Mouse (Mus musculus) spleen, adult 18-20 months (tissue): ENCODE measurements around the gene Gimap5.

Experiments used
- DNase-seq, 2 experiments: peaks; one replicate each; pipeline ENCODE4 v3.0.0; 2022; ENCODE audit warnings: mixed read lengths in 2 of 2

Gimap5 gene

DNA sequence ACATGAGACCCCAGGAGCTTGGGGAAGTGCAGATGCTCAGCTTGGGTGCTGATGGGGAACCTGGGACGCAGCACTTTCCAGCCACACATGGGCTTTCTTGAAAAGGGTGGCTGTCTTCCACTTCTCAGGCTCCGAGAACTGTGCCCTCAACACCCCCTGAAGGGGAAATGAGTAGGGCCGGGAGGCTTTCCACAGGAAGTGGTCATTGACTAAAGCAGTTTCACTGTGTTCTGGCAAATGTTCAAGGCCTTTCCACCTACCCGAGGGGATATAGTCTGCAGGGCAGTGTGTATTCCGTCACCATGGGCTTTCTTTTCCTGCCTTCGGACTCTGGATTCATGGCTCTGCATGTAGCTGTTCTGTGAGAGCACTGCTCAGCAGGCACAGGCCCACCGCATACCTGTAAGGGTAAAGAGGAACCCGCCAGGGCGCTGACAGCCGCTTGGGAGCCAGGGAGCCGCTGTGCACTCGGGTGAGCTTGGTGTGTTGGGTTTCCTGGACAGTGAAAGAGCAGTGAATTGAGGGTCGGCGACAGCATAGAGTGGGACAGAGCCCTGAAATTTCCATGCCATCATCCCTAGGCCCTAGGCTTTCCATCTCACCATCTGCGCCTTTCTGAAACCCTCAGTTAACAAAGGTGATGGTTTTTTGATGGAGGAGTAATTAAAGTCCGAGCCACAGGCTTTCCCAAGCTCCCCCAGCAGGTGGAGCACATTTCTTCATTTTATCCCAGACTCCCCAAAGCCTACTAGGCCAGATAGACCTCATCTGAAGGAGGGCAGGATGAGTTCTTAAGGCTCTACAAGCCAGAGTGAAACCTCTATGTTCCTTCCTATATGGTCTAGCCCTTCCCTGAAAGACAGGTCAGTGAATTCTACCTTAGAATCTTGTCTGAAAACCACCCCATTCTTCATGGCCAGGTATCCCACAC lies at the start of gene Gimap5:
Gimap5 (plus strand) TSS at position 239 of the 931 bp plus-strand sequence.
- DNase-seq = peak; percentile 71 to 76

GRCm38 (mm10) chr6:48696830-48697554 lies 49.0 kb upstream of the Gimap5 start:
- DNase-seq = peak in 1 of 2 experiments; percentile 1

DNA sequence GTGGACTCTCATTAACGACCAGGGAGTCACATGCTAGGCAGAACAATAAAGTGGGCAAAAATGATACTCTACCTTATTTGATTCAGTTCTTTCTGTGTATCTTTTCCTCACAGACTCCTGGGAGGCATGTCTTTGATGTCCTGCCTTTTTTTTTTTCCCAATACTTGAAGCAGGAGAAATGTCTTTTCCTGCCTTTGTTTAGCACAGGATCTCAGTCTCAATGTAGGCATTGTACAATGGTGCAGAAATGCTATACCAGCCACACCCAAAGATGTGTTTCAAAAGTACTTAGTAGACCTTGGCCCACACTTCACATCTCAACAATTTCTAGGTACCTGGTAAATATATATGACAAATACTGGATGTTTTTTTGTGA lies 48.5 kb upstream of the Gimap5 start:
- peak in 1 of 2 experiments; percentile 4 for DNase-seq

DNA sequence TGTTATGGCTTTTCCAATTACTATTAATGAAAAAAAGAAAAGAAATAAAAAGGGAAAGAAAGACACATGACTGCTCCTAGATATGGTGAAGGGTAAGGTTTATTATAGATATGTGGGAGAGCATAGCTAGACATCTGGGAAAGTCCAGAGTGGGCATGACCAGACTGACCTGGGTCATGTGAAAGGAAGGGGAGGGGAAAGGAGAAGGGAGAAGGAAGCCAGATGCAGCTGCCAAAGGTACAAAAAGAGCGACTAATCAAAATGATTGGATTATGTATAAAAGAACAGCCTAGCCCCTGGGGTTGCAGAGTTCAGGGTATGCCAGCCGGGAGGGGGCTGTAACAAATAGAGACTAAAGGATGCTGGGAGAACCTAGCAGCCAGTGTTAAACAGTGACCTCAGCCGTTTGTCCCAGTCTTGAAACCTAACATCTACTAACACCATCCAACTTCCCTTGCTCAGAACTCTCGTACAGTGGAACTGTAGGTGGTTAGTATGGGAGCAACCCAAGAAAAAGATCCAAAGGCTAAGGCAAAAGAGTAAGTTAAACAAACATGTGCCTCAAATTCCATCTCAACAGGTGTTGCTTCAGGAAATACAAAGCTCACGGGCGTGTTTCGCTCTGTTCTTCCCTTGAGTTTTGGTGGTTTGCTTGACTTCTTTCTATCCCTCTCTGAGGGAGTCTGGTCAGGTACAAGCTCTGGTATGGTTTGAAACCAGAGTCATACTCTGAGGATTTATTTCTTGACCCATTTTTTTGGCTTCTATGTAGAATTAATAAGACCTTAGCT lies 47.7 kb upstream of the Gimap5 start:
- no peak for DNase-seq

DNA sequence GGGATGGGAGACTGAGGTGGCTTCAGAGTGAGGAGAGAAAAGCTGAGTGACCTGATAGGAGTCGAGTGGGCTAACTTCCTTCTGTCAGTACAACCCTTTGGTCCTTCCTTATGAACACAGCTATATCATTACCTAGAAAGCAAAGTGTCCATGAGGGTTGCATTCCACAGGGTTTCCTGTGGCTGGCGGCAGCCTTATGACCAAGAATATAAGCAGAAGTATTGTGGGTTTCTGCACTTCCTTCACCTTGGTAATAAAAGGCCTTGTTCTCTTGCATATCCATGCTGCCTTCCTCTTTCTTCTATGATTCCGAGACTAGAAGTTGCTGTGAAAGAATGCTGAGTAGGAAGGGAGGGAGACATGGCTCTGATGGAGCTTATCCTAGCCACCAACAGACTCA lies 47.1 kb upstream of the Gimap5 start:
- DNase-seq = no peak

GRCm38 (mm10) chr6:48700251-48701075 lies 45.5 kb upstream of the Gimap5 start:
- no peak for DNase-seq

- DNase-seq = no peak
Observed at GRCm38 (mm10) chr6:48702146-48702545, 43.9 kb upstream of the Gimap5 start.

DNA sequence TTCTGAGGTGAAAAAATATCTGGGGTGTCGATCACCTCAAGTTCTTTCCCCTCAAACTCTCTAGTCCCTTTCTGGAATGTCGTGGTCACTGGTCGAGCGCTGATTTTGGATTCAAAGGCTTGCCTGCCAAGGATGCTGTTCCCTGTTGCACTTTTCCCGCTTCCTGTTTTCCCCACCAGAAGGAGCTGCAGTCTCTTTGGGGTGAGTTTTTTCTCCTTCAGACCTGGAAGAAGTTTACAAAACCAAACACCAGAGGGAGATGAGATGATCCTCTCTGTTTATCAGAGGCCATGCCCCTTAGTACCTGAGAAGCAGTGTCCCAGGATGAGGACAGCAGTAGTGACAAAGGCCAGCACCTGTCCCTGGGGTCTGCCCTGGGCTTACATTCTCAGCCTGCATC lies 43.4 kb upstream of the Gimap5 start:
- no peak for DNase-seq

DNA sequence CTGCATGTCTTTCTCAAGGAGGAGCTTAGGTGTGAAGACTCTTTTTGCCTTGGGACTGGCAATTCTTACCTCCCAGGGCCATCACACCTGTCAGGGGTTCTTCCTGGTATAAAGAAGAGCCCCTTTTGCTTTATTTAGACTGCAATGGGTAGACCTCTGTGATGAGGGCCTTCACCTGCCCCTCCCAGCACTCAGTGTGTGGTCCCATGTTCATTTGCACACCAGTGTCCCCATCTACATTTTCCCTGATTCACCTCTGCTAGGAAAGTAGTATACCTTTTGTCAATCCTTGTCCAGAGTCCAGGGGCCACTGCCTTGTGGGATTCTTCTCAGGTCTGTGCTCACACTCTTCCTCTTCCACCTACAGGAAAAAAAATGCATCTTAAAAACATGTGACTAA lies 41.9 kb upstream of the Gimap5 start:
- DNase-seq = peak in 1 of 2 experiments; percentile 5

DNA sequence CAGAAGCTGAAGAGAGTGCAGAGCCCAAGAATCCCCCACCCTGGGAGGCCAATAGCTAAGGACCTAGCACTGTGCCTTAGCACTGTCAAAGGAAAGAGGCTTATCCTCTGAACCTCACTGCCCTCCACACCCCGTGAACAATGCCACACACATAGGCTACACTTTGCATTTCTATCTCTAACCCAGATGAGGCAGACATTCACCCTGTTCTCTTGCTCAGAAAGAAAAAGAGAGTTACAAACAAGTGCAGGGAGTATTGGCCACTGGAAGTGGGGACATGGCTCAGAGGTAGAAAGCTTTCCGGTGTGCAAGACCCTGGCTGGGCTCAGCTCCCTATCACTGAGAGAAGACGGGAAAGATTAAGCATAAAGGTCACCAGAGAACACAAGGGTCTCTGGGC lies 39.9 kb upstream of the Gimap5 start:
- no peak for DNase-seq

GRCm38 (mm10) chr6:48718455-48718854 lies 27.5 kb upstream of the Gimap5 start, which contains the start of the genes Gm28053 and Gimap7:
Gene Gm28053 (plus strand): TSS chr6:48718607.
Gene Gimap7 (plus strand): TSS chr6:48718621.
- DNase-seq = peak; percentile 59 to 66

- no peak for DNase-seq
Observed at GRCm38 (mm10) chr6:48720326-48720725, 25.7 kb upstream of the Gimap5 start.

GRCm38 (mm10) chr6:48723468-48723867 lies 22.5 kb upstream of the Gimap5 start:
- no peak for DNase-seq

DNA sequence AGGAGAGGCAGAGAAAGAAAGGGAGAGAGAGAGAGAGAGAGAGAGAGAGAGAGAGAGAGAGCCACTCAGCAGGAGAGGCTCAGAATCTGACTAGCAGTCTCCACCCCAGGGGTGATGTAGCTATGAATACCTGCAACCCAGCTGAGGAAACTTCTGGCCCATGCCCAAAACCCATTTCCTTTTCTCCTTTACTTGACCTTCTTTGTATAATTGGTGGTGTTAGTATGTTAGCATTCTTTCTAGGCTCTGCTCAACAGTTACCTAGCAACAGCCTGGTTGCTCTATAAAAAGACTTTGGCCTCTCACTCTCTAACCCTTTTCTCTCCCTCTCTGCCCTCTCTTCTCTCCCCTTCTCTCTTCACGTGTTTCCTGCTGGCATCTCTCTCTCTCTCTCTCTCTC lies 20.5 kb upstream of the Gimap5 start:
- peak in 1 of 2 experiments; percentile 60 for DNase-seq

- no peak for DNase-seq
Observed at GRCm38 (mm10) chr6:48727761-48728160, 18.2 kb upstream of the Gimap5 start.

GRCm38 (mm10) chr6:48732864-48733304 lies 13.1 kb upstream of the Gimap5 start:
- DNase-seq = peak; percentile 55 to 69

GRCm38 (mm10) chr6:48733660-48734059 lies 12.3 kb upstream of the Gimap5 start:
- DNase-seq = no peak

DNA sequence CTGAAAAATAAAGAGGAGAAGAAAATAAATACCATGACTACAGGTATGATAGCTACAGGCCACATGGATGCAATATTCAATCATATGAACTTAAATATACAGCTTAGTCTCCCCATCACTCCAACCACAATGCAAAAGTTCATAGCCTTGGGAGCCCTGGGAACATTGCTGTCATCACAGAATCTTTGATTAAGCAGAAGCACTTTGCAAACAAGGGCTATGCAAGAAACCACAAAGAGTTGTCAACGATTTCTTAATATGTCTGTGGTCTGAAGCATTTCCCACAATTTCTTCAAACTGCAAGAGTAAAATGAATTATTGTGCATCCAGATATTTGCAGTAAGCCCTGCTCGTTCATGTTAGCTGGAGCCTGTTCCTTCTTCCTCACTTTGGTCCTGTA lies 8.9 kb upstream of the Gimap5 start:
- DNase-seq = no peak

GRCm38 (mm10) chr6:48737688-48738087 lies 8.3 kb upstream of the Gimap5 start:
- DNase-seq = no peak

- peak; percentile 76 for DNase-seq
Observed at GRCm38 (mm10) chr6:48738961-48739779, 6.8 kb upstream of the Gimap5 start, which contains the start of gene Gimap1. Gene Gimap1 (plus strand): TSS chr6:48739054.

- DNase-seq = no peak
Observed at GRCm38 (mm10) chr6:48739780-48740055, 6.3 kb upstream of the Gimap5 start.
